Comparison of ENCODE assay signal across 9 mouse cellular contexts in genomic region chr12:100241911-100242796, GRCm38 (mm10). TPM values are rescaled to one million over a fixed set of nuclear protein-coding genes. Genes with fewer than 3 reads are reported as not detected.
DNase-seq lines count a peak whose midpoint lies in the region; ATAC-seq lines count a peak whose summit lies in the region.
"Had no signal": no experiment of that assay in that cellular context is flagged by ENCODE, and none has a peak within 500 bp of the region (broad histone marks: within the 10 kb centered on the region; RNA-seq: fewer than 3 reads in every experiment).

No protein-coding gene starts in this region.

- peak overlapping the region; percentile 10; the same call in 1 of the 2 replicates for H3K4me3 ChIP-seq in intestine, embryonic 14.5 days (ENCODE audit: low read depth, low read length)
- H3K4me3 ChIP-seq: erythroblast, embryonic 14.5 days had no signal

- 12% methylated on average over 22 of the region's 22 CpGs for WGBS in intestine, embryonic 14.5 days

- H3K9ac ChIP-seq in intestine, embryonic 14.5 days (ENCODE audit: low read length) = no peak overlapping the region

- H3K9me3 ChIP-seq in intestine, embryonic 14.5 days (ENCODE audit: control insufficient read depth, low read length) = no peaks in the 10 kb centered on the region

- intact Hi-C loops in gastrocnemius, postnatal 36 days (cut with DNase I) = no loop called here
- intact Hi-C loops in left cerebral cortex, postnatal 10 days (cut with DNase I) = no loop called here

- H3K27me3 ChIP-seq in intestine, embryonic 14.5 days (replicated peaks; ENCODE audit: control insufficient read depth, insufficient read depth, low read length) = no peaks in the 10 kb centered on the region

- H3K4me1 ChIP-seq in intestine, embryonic 14.5 days (replicated peaks; ENCODE audit: control insufficient read depth, insufficient read depth, low read length) = no peaks in the 10 kb centered on the region

- no peaks in the 10 kb centered on the region for H3K36me3 ChIP-seq in intestine, embryonic 14.5 days (ENCODE audit: control insufficient read depth, insufficient read depth, low read length)

- DNase-seq in adrenal gland, adult 8-10 months = peak; percentile 21
- peak; percentile 94 for DNase-seq in embryo, embryonic 10.5 days (ENCODE audit: low spot score)
- DNase-seq in gastrocnemius, postnatal 36 days = peak; percentile 18
- peak; percentile 70 for DNase-seq in intestine, embryonic 14.5 days (ENCODE audit: low spot score)
- DNase-seq in left cerebral cortex, postnatal 10 days (ENCODE audit: extremely low spot score in 1 of 2, low spot score in 2 of 2) = peak; percentile 74 to 83
- DNase-seq in right cerebral cortex, postnatal 10 days (ENCODE audit: low spot score in 2 of 2) = peak; percentile 87 to 92

- H3K4me2 ChIP-seq in intestine, embryonic 14.5 days (ENCODE audit: low read length) = peak overlapping the region; percentile 49

- no peak overlapping the region for H3K27ac ChIP-seq in intestine, embryonic 14.5 days (ENCODE audit: low read depth)

- peak; percentile 91 for ATAC-seq in intestine, embryonic 14.5 days (replicated peaks; ENCODE audit: low FRiP score, low TSS enrichment, low read depth)
- peak; percentile 74 for ATAC-seq in megakaryocyte, adult 5-6 weeks (ENCODE audit: poor library complexity, severe bottlenecking)
- ATAC-seq in erythroid progenitor cell, adult 5-6 weeks (replicated peaks; ENCODE audit: low FRiP score, poor library complexity, severe bottlenecking) = no peak

RNA-seq across cellular contexts. Expression of gene Calm1, which starts 42.9 kb away (rescaled TPM):
- total RNA-seq in adrenal gland, adult 8-10 months (2022) = 100 to 1,000 TPM; 303 to 399 (median 341) TPM
- total RNA-seq in gastrocnemius, postnatal 36 days (2021) = 100 to 1,000 TPM; 484 to 513 TPM
- 1,929 and 1,989 TPM in 2 replicates for polyA plus RNA-seq in intestine, embryonic 14.5 days (2014; fragmentation: Nextera tagmentation; extraction: Ambion mirVana)
- total RNA-seq in left cerebral cortex, postnatal 10 days (2021) = 1,000 to 10,000 TPM; 2,169 to 2,321 TPM
- 717 and 805 TPM in 2 replicates for total RNA-seq in megakaryocyte, adult 5-6 weeks (2015)
- total RNA-seq in megakaryocyte, adult 5-6 weeks (2017) = 1,003 and 1,237 TPM in 2 replicates
- 96.0 and 222 TPM in 2 replicates for total RNA-seq in erythroid progenitor cell, adult 5-6 weeks (2015; ENCODE audit: low replicate concordance)
- total RNA-seq in erythroid progenitor cell, adult 5-6 weeks (2017; ENCODE audit: low replicate concordance) = 92.8 and 101 TPM in 2 replicates

Comparison
In these comparisons a context has a peak if more than half of its experiments do, and no peak if none do; other contexts are left out.
1. DNase-seq: peak in every context shown above with its lines; median percentile 94 in embryo, embryonic 10.5 days; 90 in right cerebral cortex, postnatal 10 days; 78 in left cerebral cortex, postnatal 10 days; 70 in intestine, embryonic 14.5 days; 21 in adrenal gland, adult 8-10 months; 18 in gastrocnemius, postnatal 36 days.